Mouse (Mus musculus) cerebellum, adult 8-10 months (tissue): Measurements from ENCODE around the gene Igsf10.
A peak's percentile ranks its signal among the peaks of the same experiment; 100 is the strongest.
"Not testable (repeated sequence)": the region's sequence is repeated elsewhere in the genome, so short reads cannot be mapped to it uniquely, and the experiment has no call there.

Experiments
- DNase-seq: peaks from one replicate; pipeline ENCODE4 v3.0.0; 2022

Igsf10 gene

GRCm38 (mm10) chr3:59344065-59344905, at the start of gene Igsf10:
Igsf10 (minus strand) TSS chr3:59344394.
- DNase-seq: peak; percentile 16

GRCm38 (mm10) chr3:59385553-59385952, 41.4 kb upstream of the Igsf10 start:
- DNase-seq: no peak

GRCm38 (mm10) chr3:59385000-59385399, 40.8 kb upstream of the Igsf10 start:
- no peak for DNase-seq

- DNase-seq: no peak
Observed at GRCm38 (mm10) chr3:59384321-59384720, 40.1 kb upstream of the Igsf10 start.

GRCm38 (mm10) chr3:59378791-59379190, 34.6 kb upstream of the Igsf10 start:
- DNase-seq: not testable (repeated sequence)

- DNase-seq: no peak
Observed at GRCm38 (mm10) chr3:59361895-59362294, 17.7 kb upstream of the Igsf10 start.

GRCm38 (mm10) chr3:59360102-59360501, 15.9 kb upstream of the Igsf10 start:
- no peak for DNase-seq

- DNase-seq: no peak
Observed at GRCm38 (mm10) chr3:59354156-59354555, 10.0 kb upstream of the Igsf10 start.

GRCm38 (mm10) chr3:59351768-59352167, 7.6 kb upstream of the Igsf10 start:
- DNase-seq: no peak

GRCm38 (mm10) chr3:59343026-59343425, 1.2 kb downstream of the Igsf10 start:
- peak; percentile 22 for DNase-seq

- no peak for DNase-seq
Observed at GRCm38 (mm10) chr3:59341647-59342427, 2.4 kb downstream of the Igsf10 start.

- DNase-seq: no peak
Observed at GRCm38 (mm10) chr3:59328526-59328925, 15.7 kb downstream of the Igsf10 start.

GRCm38 (mm10) chr3:59321278-59321876, 22.8 kb downstream of the Igsf10 start:
- peak; percentile 57 for DNase-seq

- no peak for DNase-seq
Observed at GRCm38 (mm10) chr3:59316077-59316476, 28.1 kb downstream of the Igsf10 start.

- no peak for DNase-seq
Observed at GRCm38 (mm10) chr3:59312610-59313009, 31.6 kb downstream of the Igsf10 start.

GRCm38 (mm10) chr3:59305518-59305917, 38.7 kb downstream of the Igsf10 start:
- no peak for DNase-seq

GRCm38 (mm10) chr3:59304944-59305343, 39.2 kb downstream of the Igsf10 start:
- no peak for DNase-seq

GRCm38 (mm10) chr3:59297653-59298052, 46.5 kb downstream of the Igsf10 start:
- no peak for DNase-seq

- DNase-seq: no peak
Observed at GRCm38 (mm10) chr3:59296563-59297130, 47.5 kb downstream of the Igsf10 start.

- DNase-seq: no peak
Observed at GRCm38 (mm10) chr3:59295699-59296562, 48.3 kb downstream of the Igsf10 start.

- DNase-seq: no peak
Observed at GRCm38 (mm10) chr3:59293437-59294199, 50.6 kb downstream of the Igsf10 start.
